Mouse (Mus musculus) heart, adult 18-20 months (tissue): ENCODE results near the gene Trim38. TPM values are rescaled to one million over a fixed set of nuclear protein-coding genes. Genes with fewer than 3 reads are reported as not detected.

Source experiments
- DNase-seq, 2 experiments: peaks; one replicate each; pipeline ENCODE4 v3.0.0; 2021 to 2022; ENCODE audit warnings: mixed read lengths in 1 of 2
- total RNA-seq, 2 experiments: library from RNA; stranded (reverse); gene quantifications; 2 replicates each; pipeline ENCODE4 v1.2.3; 2021

Gene Trim38
- total RNA-seq, 2 experiments from 2014 or later = 0.21 TPM; not detected in 1

GRCm38 (mm10) chr13:23746201-23747080 is 23.3 kb upstream of the Trim38 start, which contains the start of gene Hist1h2bb:
TSS of gene Hist1h2bb (plus strand) at chr13:23746734.
- peak; percentile 83 to 85 for DNase-seq

GRCm38 (mm10) chr13:23747081-23747891 is 22.4 kb upstream of the Trim38 start:
- DNase-seq = no peak

- no peak for DNase-seq
These were observed 21.8 kb upstream of the Trim38 start for GRCm38 (mm10) chr13:23747892-23748288.

- DNase-seq = no peak
These were observed 20.1 kb upstream of the Trim38 start for GRCm38 (mm10) chr13:23749563-23750121.

- peak; percentile 42 to 54 for DNase-seq
These were observed 18.8 kb upstream of the Trim38 start, which contains the start of gene Hist1h2ab for GRCm38 (mm10) chr13:23750839-23751477. TSS of gene Hist1h2ab (plus strand) at chr13:23751126.

GRCm38 (mm10) chr13:23751478-23751956 is 18.2 kb upstream of the Trim38 start:
- no peak for DNase-seq

- peak; percentile 80 to 89 for DNase-seq
These were observed 17.5 kb upstream of the Trim38 start, which contains the start of gene Hist1h3b for GRCm38 (mm10) chr13:23752067-23752741. TSS of gene Hist1h3b (plus strand) at chr13:23752267.

- DNase-seq = no peak
These were observed 17.0 kb upstream of the Trim38 start for GRCm38 (mm10) chr13:23752742-23753172.

GRCm38 (mm10) chr13:23753314-23754078 is 16.2 kb upstream of the Trim38 start:
- no peak for DNase-seq

- DNase-seq = no peak
These were observed 14.7 kb upstream of the Trim38 start for GRCm38 (mm10) chr13:23755000-23755399.

GRCm38 (mm10) chr13:23756790-23757189 is 12.9 kb upstream of the Trim38 start, which contains the start of gene Hist1h4b:
TSS of gene Hist1h4b (plus strand) at chr13:23757013.
- DNase-seq = peak; percentile 90 to 91

- no peak for DNase-seq
These were observed 12.4 kb upstream of the Trim38 start for GRCm38 (mm10) chr13:23757211-23757773.

GRCm38 (mm10) chr13:23757921-23758320 is 11.8 kb upstream of the Trim38 start:
- DNase-seq = no peak

- no peak for DNase-seq
These were observed 10.4 kb upstream of the Trim38 start for GRCm38 (mm10) chr13:23759251-23759771.

GRCm38 (mm10) chr13:23759916-23760239 is 9.8 kb upstream of the Trim38 start:
- DNase-seq = no peak

- no peak for DNase-seq
These were observed 9.3 kb upstream of the Trim38 start for GRCm38 (mm10) chr13:23760240-23760971.

- DNase-seq = peak; percentile 97 to 98
These were observed 8.5 kb upstream of the Trim38 start, which contains the start of gene Hist1h4a for GRCm38 (mm10) chr13:23760972-23761864. TSS of gene Hist1h4a (minus strand) at chr13:23761230.
